Mouse (Mus musculus) liver, adult (tissue): ENCODE results near the gene Edem2.

ENCODE experiments used
- GATA4 ChIP-seq: IDR thresholded peaks from 2 replicates; pipeline ENCODE4 v1.6.1; 2014; ENCODE audit warnings: mild to moderate bottlenecking, low read length; ENCODE audit not compliant: insufficient replicate concordance

Gene Edem2

GRCm38 (mm10) chr2:155729158-155729645 is at the start of gene Edem2:
TSS of gene Edem2 (minus strand) at chr2:155729475.
- no peak for TF ChIP-seq GATA4

GRCm38 (mm10) chr2:155779066-155779465 is 49.8 kb upstream of the Edem2 start:
- no peak for TF ChIP-seq GATA4

- no peak for TF ChIP-seq GATA4
Observed at GRCm38 (mm10) chr2:155778004-155778403, 48.7 kb upstream of the Edem2 start.

GRCm38 (mm10) chr2:155777688-155777985 is 48.4 kb upstream of the Edem2 start:
- TF ChIP-seq GATA4 = no peak

- no peak for TF ChIP-seq GATA4
Observed at GRCm38 (mm10) chr2:155776824-155777687, 47.8 kb upstream of the Edem2 start.

GRCm38 (mm10) chr2:155775685-155776263 is 46.5 kb upstream of the Edem2 start:
- no peak for TF ChIP-seq GATA4

GRCm38 (mm10) chr2:155774927-155775684 is 45.8 kb upstream of the Edem2 start, which contains the start of gene Mmp24:
TSS of gene Mmp24 (plus strand) at chr2:155775342.
- TF ChIP-seq GATA4 = no peak

- TF ChIP-seq GATA4 = no peak
Observed at GRCm38 (mm10) chr2:155774261-155774926, 45.1 kb upstream of the Edem2 start.

- TF ChIP-seq GATA4 = no peak
Observed at GRCm38 (mm10) chr2:155773664-155774063, 44.4 kb upstream of the Edem2 start.

- TF ChIP-seq GATA4 = no peak
Observed at GRCm38 (mm10) chr2:155764679-155765418, 35.6 kb upstream of the Edem2 start.

- no peak for TF ChIP-seq GATA4
Observed at GRCm38 (mm10) chr2:155756855-155757566, 27.7 kb upstream of the Edem2 start.

- no peak for TF ChIP-seq GATA4
Observed at GRCm38 (mm10) chr2:155755746-155756145, 26.5 kb upstream of the Edem2 start.

- peak; percentile 33; the same call in 1 of the 2 replicates for TF ChIP-seq GATA4
Observed at GRCm38 (mm10) chr2:155751014-155751786, 21.9 kb upstream of the Edem2 start, which contains the start of gene Procr. TSS of gene Procr (plus strand) at chr2:155751117.
